Mouse (Mus musculus): ENCODE measurements around the gene Sema6b. TPM values are rescaled to one million over a fixed set of nuclear protein-coding genes. Genes with fewer than 3 reads are reported as not detected.
A peak's percentile ranks its signal among the peaks of the same experiment; 100 is the strongest.

Gene Sema6b
- polyA plus RNA-seq, 1 experiment from 2014 or later = 4.3 TPM

- H3K4me1 ChIP-seq (ENCODE audit: control insufficient read depth, insufficient read depth, low read length) = no peaks in the 10 kb centered on the region
- no peak overlapping the region for H3K27ac ChIP-seq (replicated peaks; ENCODE audit: low read depth, low read length)
- WGBS = 96% methylated on average over 2 of the region's 3 CpGs
- H3K36me3 ChIP-seq (ENCODE audit: control insufficient read depth, insufficient read depth, low read length) = peaks cover 81% of the 10 kb centered on the region
- no peak for DNase-seq (ENCODE audit: low spot score)
- H3K9me3 ChIP-seq (ENCODE audit: control insufficient read depth, low read length) = no peaks in the 10 kb centered on the region
- H3K4me3 ChIP-seq (ENCODE audit: low read depth, low read length) = no peak overlapping the region
- no peaks in the 10 kb centered on the region for H3K27me3 ChIP-seq (replicated peaks; ENCODE audit: control insufficient read depth, insufficient read depth, low read length)
- ATAC-seq (ENCODE audit: low read depth) = no peak
- H3K9ac ChIP-seq (ENCODE audit: low read depth, low read length) = no peak overlapping the region
- H3K4me2 ChIP-seq (ENCODE audit: low read depth, low read length) = no peak overlapping the region
Measured at GRCm38 (mm10) chr17:56100811-56101210, 39.3 kb downstream of the Sema6b start.

- Histone ChIP-seq H3K9ac (ENCODE audit: low read depth, low read length) (no peak overlapping the region), H3K4me1 (ENCODE audit: control insufficient read depth, insufficient read depth, low read length) (no peaks in the 10 kb centered on the region), H3K4me2 (ENCODE audit: low read depth, low read length) (no peak overlapping the region), H3K36me3 (ENCODE audit: control insufficient read depth, insufficient read depth, low read length) (peaks cover 90% of the 10 kb centered on the region), H3K27me3 (replicated peaks; ENCODE audit: control insufficient read depth, insufficient read depth, low read length) (no peaks in the 10 kb centered on the region), H3K27ac (replicated peaks; ENCODE audit: low read depth, low read length) (no peak overlapping the region), H3K9me3 (ENCODE audit: control insufficient read depth, low read length) (no peaks in the 10 kb centered on the region), H3K4me3 (ENCODE audit: low read depth, low read length) (no peak overlapping the region)
- no peak for DNase-seq (ENCODE audit: low spot score)
- ATAC-seq (ENCODE audit: low read depth) = no peak
- WGBS = 91% methylated on average over 15 of the region's 15 CpGs
Measured at GRCm38 (mm10) chr17:56098711-56099572, 41.2 kb downstream of the Sema6b start.

- ATAC-seq (ENCODE audit: low read depth) = no peak
- Histone ChIP-seq H3K36me3 (ENCODE audit: control insufficient read depth, insufficient read depth, low read length) (peaks cover 90% of the 10 kb centered on the region), H3K27me3 (replicated peaks; ENCODE audit: control insufficient read depth, insufficient read depth, low read length) (no peaks in the 10 kb centered on the region), H3K4me2 (ENCODE audit: low read depth, low read length) (no peak overlapping the region), H3K9me3 (ENCODE audit: control insufficient read depth, low read length) (no peaks in the 10 kb centered on the region), H3K9ac (ENCODE audit: low read depth, low read length) (no peak overlapping the region), H3K4me1 (ENCODE audit: control insufficient read depth, insufficient read depth, low read length) (no peaks in the 10 kb centered on the region), H3K27ac (replicated peaks; ENCODE audit: low read depth, low read length) (no peak overlapping the region), H3K4me3 (ENCODE audit: low read depth, low read length) (no peak overlapping the region)
- WGBS = 92% methylated on average over 8 of the region's 8 CpGs
- no peak for DNase-seq (ENCODE audit: low spot score)
Measured at GRCm38 (mm10) chr17:56098180-56098579, 42.0 kb downstream of the Sema6b start.

GRCm38 (mm10) chr17:56096883-56097282 is 43.3 kb downstream of the Sema6b start:
- ATAC-seq (ENCODE audit: low read depth) = no peak
- Histone ChIP-seq H3K9ac (ENCODE audit: low read depth, low read length) (no peak overlapping the region), H3K36me3 (ENCODE audit: control insufficient read depth, insufficient read depth, low read length) (peaks cover 84% of the 10 kb centered on the region), H3K27ac (replicated peaks; ENCODE audit: low read depth, low read length) (no peak overlapping the region), H3K4me3 (ENCODE audit: low read depth, low read length) (no peak overlapping the region), H3K4me1 (ENCODE audit: control insufficient read depth, insufficient read depth, low read length) (no peaks in the 10 kb centered on the region), H3K27me3 (replicated peaks; ENCODE audit: control insufficient read depth, insufficient read depth, low read length) (no peaks in the 10 kb centered on the region), H3K4me2 (ENCODE audit: low read depth, low read length) (no peak overlapping the region), H3K9me3 (ENCODE audit: control insufficient read depth, low read length) (no peaks in the 10 kb centered on the region)
- no peak for DNase-seq (ENCODE audit: low spot score)
- 88% methylated on average over 12 of the region's 12 CpGs for WGBS

GRCm38 (mm10) chr17:56092794-56093193 is 47.3 kb downstream of the Sema6b start:
- no peak overlapping the region for H3K4me2 ChIP-seq (ENCODE audit: low read depth, low read length)
- H3K9me3 ChIP-seq (ENCODE audit: control insufficient read depth, low read length) = no peaks in the 10 kb centered on the region
- H3K4me1 ChIP-seq (ENCODE audit: control insufficient read depth, insufficient read depth, low read length) = no peaks in the 10 kb centered on the region
- H3K9ac ChIP-seq (ENCODE audit: low read depth, low read length) = no peak overlapping the region
- DNase-seq (ENCODE audit: low spot score) (peak; percentile 67), ATAC-seq (ENCODE audit: low read depth) (peak; percentile 56)
- H3K4me3 ChIP-seq (ENCODE audit: low read depth, low read length) = no peak overlapping the region
- peaks cover 75% of the 10 kb centered on the region for H3K36me3 ChIP-seq (ENCODE audit: control insufficient read depth, insufficient read depth, low read length)
- WGBS = 87% methylated on average over 1 of the region's 1 CpGs
- H3K27ac ChIP-seq (replicated peaks; ENCODE audit: low read depth, low read length) = no peak overlapping the region
- H3K27me3 ChIP-seq (replicated peaks; ENCODE audit: control insufficient read depth, insufficient read depth, low read length) = no peaks in the 10 kb centered on the region

GRCm38 (mm10) chr17:56092312-56092711 is 47.8 kb downstream of the Sema6b start:
- ATAC-seq (ENCODE audit: low read depth) (no peak), DNase-seq (ENCODE audit: low spot score) (no peak)
- H3K9ac ChIP-seq (ENCODE audit: low read depth, low read length) = no peak overlapping the region
- H3K4me2 ChIP-seq (ENCODE audit: low read depth, low read length) = no peak overlapping the region
- peaks cover 75% of the 10 kb centered on the region for H3K36me3 ChIP-seq (ENCODE audit: control insufficient read depth, insufficient read depth, low read length)
- no peak overlapping the region for H3K4me3 ChIP-seq (ENCODE audit: low read depth, low read length)
- no peaks in the 10 kb centered on the region for H3K4me1 ChIP-seq (ENCODE audit: control insufficient read depth, insufficient read depth, low read length)
- H3K27ac ChIP-seq (replicated peaks; ENCODE audit: low read depth, low read length) = no peak overlapping the region
- WGBS = 69% methylated on average over 1 of the region's 1 CpGs
- no peaks in the 10 kb centered on the region for H3K27me3 ChIP-seq (replicated peaks; ENCODE audit: control insufficient read depth, insufficient read depth, low read length)
- H3K9me3 ChIP-seq (ENCODE audit: control insufficient read depth, low read length) = no peaks in the 10 kb centered on the region

- peak overlapping the region; percentile 92 for H3K4me3 ChIP-seq (ENCODE audit: low read depth, low read length)
- peak overlapping the region; percentile 88 for H3K9ac ChIP-seq (ENCODE audit: low read depth, low read length)
- DNase-seq (ENCODE audit: low spot score) (peak; percentile 93), ATAC-seq (ENCODE audit: low read depth) (peak; percentile 54)
- H3K27ac ChIP-seq (replicated peaks; ENCODE audit: low read depth, low read length) = peak overlapping the region; percentile 29; the same call in 1 of the 2 replicates
- H3K4me2 ChIP-seq (ENCODE audit: low read depth, low read length) = peak overlapping the region; percentile 97
- 2% methylated on average over 6 of the region's 8 CpGs for WGBS
- H3K27me3 ChIP-seq (replicated peaks; ENCODE audit: control insufficient read depth, insufficient read depth, low read length) = no peaks in the 10 kb centered on the region
- no peaks in the 10 kb centered on the region for H3K9me3 ChIP-seq (ENCODE audit: control insufficient read depth, low read length)
- H3K4me1 ChIP-seq (ENCODE audit: control insufficient read depth, insufficient read depth, low read length) = peaks cover 10% of the 10 kb centered on the region
- H3K36me3 ChIP-seq (ENCODE audit: control insufficient read depth, insufficient read depth, low read length) = peaks cover 22% of the 10 kb centered on the region
Measured at GRCm38 (mm10) chr17:56080781-56081585, 59.2 kb downstream of the Sema6b start.

- ATAC-seq (ENCODE audit: low read depth) = no peak
- Histone ChIP-seq H3K9ac (ENCODE audit: low read depth, low read length) (peak overlapping the region; percentile 88), H3K27ac (replicated peaks; ENCODE audit: low read depth, low read length) (peak overlapping the region; percentile 69), H3K4me2 (ENCODE audit: low read depth, low read length) (peak overlapping the region; percentile 97), H3K27me3 (replicated peaks; ENCODE audit: control insufficient read depth, insufficient read depth, low read length) (no peaks in the 10 kb centered on the region), H3K36me3 (ENCODE audit: control insufficient read depth, insufficient read depth, low read length) (peaks cover 22% of the 10 kb centered on the region), H3K9me3 (ENCODE audit: control insufficient read depth, low read length) (no peaks in the 10 kb centered on the region), H3K4me3 (ENCODE audit: low read depth, low read length) (peak overlapping the region; percentile 92), H3K4me1 (ENCODE audit: control insufficient read depth, insufficient read depth, low read length) (peaks cover 18% of the 10 kb centered on the region)
- WGBS = under 1% methylated on average over 11 of the region's 11 CpGs
- DNase-seq (ENCODE audit: low spot score) = no peak
Measured at GRCm38 (mm10) chr17:56079921-56080320, 60.2 kb downstream of the Sema6b start.

All from embryonic facial prominence, embryonic 14.5 days (tissue).